Comparison of ENCODE assay signal across 27 mouse cellular contexts in the genomic region with DNA sequence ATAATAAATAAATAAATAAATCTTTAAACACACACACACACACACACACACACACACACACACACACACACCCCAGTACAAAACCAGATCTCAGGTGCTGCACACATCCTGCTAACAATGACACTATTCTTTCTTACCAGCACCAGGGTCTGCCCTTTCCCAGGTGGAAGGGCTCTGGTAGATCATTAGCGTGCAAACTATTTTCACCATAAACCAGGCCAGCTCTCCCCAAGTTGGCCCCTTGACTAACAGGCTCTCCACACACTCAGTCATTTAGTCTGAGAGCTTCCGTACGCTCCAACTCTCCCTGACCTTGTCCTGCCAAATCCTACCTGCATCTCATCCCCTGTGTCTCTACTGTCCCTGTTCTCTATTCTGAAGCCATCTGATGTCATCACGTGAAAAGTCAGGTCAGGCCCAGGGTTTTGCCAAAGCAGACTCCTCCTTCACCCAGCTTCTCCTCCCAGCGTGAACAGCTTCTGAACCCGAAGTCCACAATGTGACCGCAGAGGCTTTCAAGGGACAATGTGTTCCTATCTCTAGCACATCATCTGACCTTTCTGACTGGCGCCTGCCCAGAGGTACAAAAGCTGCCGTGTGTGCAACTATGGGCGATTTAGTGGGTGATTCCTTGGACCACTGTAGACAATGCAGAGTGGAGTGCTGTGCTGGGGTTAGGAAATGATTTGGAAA.
DNase-seq lines count a peak whose midpoint lies in the region; ATAC-seq and TF ChIP-seq lines count a peak whose summit lies in the region.
"Had no signal": no experiment of that assay in that cellular context is flagged by ENCODE, and none has a peak within 500 bp of the region (broad histone marks: within the 10 kb centered on the region; RNA-seq: fewer than 3 reads in every experiment).

No protein-coding gene starts in this region.

- peaks cover 31% of the 10 kb centered on the region for H3K36me3 ChIP-seq in heart, embryonic 12.5 days
- peaks cover 9% of the 10 kb centered on the region for H3K36me3 ChIP-seq in liver, postnatal 0 days (replicated peaks; ENCODE audit: insufficient read depth, low read length)
- peaks cover 19% of the 10 kb centered on the region for H3K36me3 ChIP-seq in kidney, embryonic 16.5 days (ENCODE audit: insufficient read depth, low read length)

- DNase-seq in heart, adult 8-10 months (ENCODE audit: low spot score): no peak
- DNase-seq in liver, postnatal 0 days: peak; percentile 33
- DNase-seq in liver: no peak
- no peak for DNase-seq in gastrocnemius, postnatal 14 days
- DNase-seq in thymus, postnatal 4 days: no peak
- DNase-seq: adrenal gland, postnatal 25 days; cerebellum, postnatal 10 days; heart, postnatal 10 days; layer of hippocampus, adult 9-11 months; lung, adult 2 months; lung, postnatal 4 days; retina, postnatal 1 day; right cerebral cortex, postnatal 25 days; spleen, adult 18-20 months had no signal

- no peak for TF ChIP-seq CTCF in liver, postnatal 0 days (IDR thresholded peaks at IDR 0.05; ENCODE audit: low read depth)

- no peak overlapping the region for H3K4me2 ChIP-seq in heart, embryonic 12.5 days
- no peak overlapping the region for H3K4me2 ChIP-seq in liver, postnatal 0 days (ENCODE audit: low read depth, low read length)
- no peak overlapping the region for H3K4me2 ChIP-seq in kidney, embryonic 16.5 days (replicated peaks; ENCODE audit: low read depth, low read length)
- H3K4me2 ChIP-seq: embryonic facial prominence, embryonic 12.5 days; forebrain, embryonic 12.5 days; heart, embryonic 11.5 days; liver, embryonic 12.5 days; midbrain, embryonic 15.5 days; neural tube, embryonic 13.5 days had no signal

- WGBS in heart, embryonic 12.5 days: 73% methylated on average over 10 of the region's 10 CpGs
- WGBS in liver, postnatal 0 days (ENCODE audit: insufficient replicate concordance): 73% methylated on average over 10 of the region's 10 CpGs
- WGBS in kidney, embryonic 16.5 days: 79% methylated on average over 10 of the region's 10 CpGs

- H3K27me3 ChIP-seq in heart, embryonic 12.5 days (replicated peaks): no peaks in the 10 kb centered on the region
- H3K27me3 ChIP-seq in liver, postnatal 0 days (ENCODE audit: insufficient read depth, low read length): no peaks in the 10 kb centered on the region
- no peaks in the 10 kb centered on the region for H3K27me3 ChIP-seq in kidney, embryonic 16.5 days (ENCODE audit: insufficient read depth, low read length)
- H3K27me3 ChIP-seq: embryonic facial prominence, embryonic 12.5 days; forebrain, embryonic 12.5 days; liver, embryonic 12.5 days; midbrain, embryonic 15.5 days; neural tube, embryonic 13.5 days had no signal

- no peak overlapping the region for H3K4me3 ChIP-seq in heart, embryonic 12.5 days
- no peak overlapping the region for H3K4me3 ChIP-seq in liver, postnatal 0 days (ENCODE audit: low read depth, low read length)
- no peak overlapping the region for H3K4me3 ChIP-seq in kidney, embryonic 16.5 days (ENCODE audit: low read length)
- H3K4me3 ChIP-seq: embryonic facial prominence, embryonic 12.5 days; erythroblast, embryonic 14.5 days; forebrain, embryonic 12.5 days; hindbrain, embryonic 10.5 days; liver, embryonic 12.5 days; midbrain, embryonic 15.5 days; myocyte; neural tube, embryonic 13.5 days had no signal

- no peaks in the 10 kb centered on the region for H3K9me3 ChIP-seq in heart, embryonic 12.5 days (replicated peaks)
- no peaks in the 10 kb centered on the region for H3K9me3 ChIP-seq in liver, postnatal 0 days (ENCODE audit: low read length)
- no peaks in the 10 kb centered on the region for H3K9me3 ChIP-seq in kidney, embryonic 16.5 days (ENCODE audit: low read length)
- H3K9me3 ChIP-seq: embryonic facial prominence, embryonic 12.5 days; forebrain, embryonic 12.5 days; hindbrain, embryonic 10.5 days; liver, embryonic 12.5 days; midbrain, embryonic 15.5 days; neural tube, embryonic 13.5 days had no signal

- intact Hi-C loops in gastrocnemius, postnatal 14 days (cut with DNase I; ENCODE audit: low total_unique reads): no loop called here

- 0 out of 2 replicates have a peak overlapping the region, but pooled peaks have one; percentile 31 for H3K9ac ChIP-seq in heart, embryonic 12.5 days
- H3K9ac ChIP-seq in liver, postnatal 0 days (replicated peaks): no peak overlapping the region
- no peak overlapping the region for H3K9ac ChIP-seq in kidney, embryonic 16.5 days (replicated peaks; ENCODE audit: low read length)
- H3K9ac ChIP-seq: embryonic facial prominence, embryonic 12.5 days; forebrain, embryonic 12.5 days; liver, embryonic 12.5 days; midbrain, embryonic 15.5 days; neural tube, embryonic 13.5 days had no signal

- ATAC-seq in heart, embryonic 12.5 days (ENCODE audit: insufficient number of reproducible peaks, low FRiP score): no peak
- ATAC-seq in liver, postnatal 0 days: peak; percentile 97
- ATAC-seq in kidney, embryonic 16.5 days (ENCODE audit: low FRiP score, low TSS enrichment): peak; percentile 73
- ATAC-seq: CD4-positive, CD25-positive, alpha-beta regulatory T cell, adult 4 months; hindbrain, embryonic 16.5 days; liver, embryonic 12.5 days; midbrain, embryonic 15.5 days had no signal

- TF ChIP-seq EP300 in liver, postnatal 0 days (IDR thresholded peaks at IDR 0.05; ENCODE audit: low read depth): no peak

- peaks cover 13% of the 10 kb centered on the region for H3K4me1 ChIP-seq in heart, embryonic 12.5 days (replicated peaks)
- no peaks in the 10 kb centered on the region; the same call in 1 of the 2 replicates for H3K4me1 ChIP-seq in liver, postnatal 0 days (ENCODE audit: insufficient read depth)
- no peaks in the 10 kb centered on the region for H3K4me1 ChIP-seq in kidney, embryonic 16.5 days (ENCODE audit: insufficient read depth, low read length)
- H3K4me1 ChIP-seq: embryonic facial prominence, embryonic 12.5 days; liver, embryonic 12.5 days; midbrain, embryonic 15.5 days had no signal

- no peak overlapping the region for H3K27ac ChIP-seq in heart, embryonic 12.5 days (ENCODE audit: poor library complexity, severe bottlenecking)
- H3K27ac ChIP-seq in liver, postnatal 0 days (ENCODE audit: low read depth): no peak overlapping the region
- 0 out of 2 replicates have a peak overlapping the region, but pooled peaks have one; percentile 15 for H3K27ac ChIP-seq in kidney, embryonic 16.5 days (ENCODE audit: low read length)
- H3K27ac ChIP-seq: embryonic facial prominence, embryonic 12.5 days; forebrain, embryonic 12.5 days; hindbrain, embryonic 10.5 days; liver, embryonic 12.5 days; midbrain, embryonic 15.5 days; neural tube, embryonic 13.5 days had no signal
